Mouse (Mus musculus) lung, postnatal 36 days (tissue): Measurements from ENCODE around the gene Syngr2.
A peak's percentile ranks its signal among the peaks of the same experiment; 100 is the strongest.
"Not testable (repeated sequence)": the region's sequence is repeated elsewhere in the genome, so short reads cannot be mapped to it uniquely, and the experiment has no call there.

Experiments
- DNase-seq: peaks from one replicate; pipeline ENCODE4 v3.0.0; 2022; ENCODE audit warnings: mixed read lengths

Gene Syngr2

GRCm38 (mm10) chr11:117781993-117782704 lies 27.3 kb upstream of the Syngr2 start, which contains the start of the genes Tmc8 and Tmc6:
TSS of gene Tmc8 (plus strand) at chr11:117782076.
TSS of gene Tmc6 (minus strand) at chr11:117782198.
- peak; percentile 71 for DNase-seq

DNA sequence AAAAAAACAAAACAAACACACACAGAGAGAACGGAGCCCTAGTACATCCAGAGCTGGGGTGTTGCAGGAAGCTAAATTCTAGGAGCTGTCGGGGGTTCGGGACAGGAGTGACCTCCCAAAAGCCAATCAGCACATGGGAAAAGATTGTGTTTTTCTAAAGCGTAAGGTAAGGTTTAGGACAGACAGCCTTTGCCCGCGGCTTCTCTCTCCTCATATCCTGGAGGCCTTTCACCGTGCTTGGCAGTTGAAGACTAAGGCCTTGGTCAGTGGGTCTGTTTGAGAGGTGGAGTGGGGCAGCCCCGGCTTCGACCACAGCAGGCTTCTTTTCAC lies 26.8 kb upstream of the Syngr2 start:
- DNase-seq, result no peak

DNA sequence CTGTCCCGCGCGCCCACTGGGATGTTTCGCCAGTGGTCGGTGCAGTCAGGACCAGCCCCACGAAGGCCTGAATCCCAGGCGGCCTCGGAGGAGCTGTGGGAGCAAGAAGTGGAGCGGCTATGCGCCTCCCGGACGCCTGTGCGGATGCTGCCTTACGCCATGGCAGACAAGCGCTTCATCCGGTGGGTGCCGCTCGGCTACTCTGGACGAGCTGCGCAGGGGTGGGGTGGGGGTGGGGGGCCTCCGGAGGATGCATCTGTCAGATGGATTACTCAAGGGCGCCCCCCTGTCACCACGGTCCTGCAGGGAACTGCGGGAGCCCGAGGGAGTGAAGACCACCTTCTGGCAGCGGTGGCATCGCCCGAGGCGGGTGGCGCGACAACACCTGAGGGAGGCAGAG lies 26.4 kb upstream of the Syngr2 start:
- peak; percentile 79 for DNase-seq

- peak; percentile 48 for DNase-seq
Measured at GRCm38 (mm10) chr11:117783683-117784309, 25.7 kb upstream of the Syngr2 start.

GRCm38 (mm10) chr11:117786294-117786693 lies 23.2 kb upstream of the Syngr2 start:
- DNase-seq, result peak; percentile 86

DNA sequence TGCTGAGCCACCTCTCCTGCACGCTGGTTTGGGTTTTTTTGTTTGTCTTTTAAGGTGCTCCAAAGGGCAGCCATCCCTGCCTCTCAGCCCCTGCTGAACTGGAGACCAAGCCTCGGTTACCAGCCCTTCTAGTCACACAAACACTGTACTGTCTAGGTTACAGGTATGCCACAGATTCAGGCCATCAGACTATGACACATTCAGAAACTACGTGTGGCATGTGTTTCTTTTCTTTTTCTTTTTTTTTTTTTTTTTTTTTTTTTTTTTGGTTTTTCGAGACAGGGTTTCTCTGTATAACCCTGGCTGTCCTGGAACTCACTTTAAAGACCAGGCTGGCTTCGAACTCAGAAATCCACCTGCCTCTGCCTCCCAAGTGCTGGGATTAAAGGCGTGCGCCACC lies 21.0 kb upstream of the Syngr2 start:
- not testable (repeated sequence) for DNase-seq

GRCm38 (mm10) chr11:117790286-117790685 lies 19.2 kb upstream of the Syngr2 start:
- peak; percentile 87 for DNase-seq

DNA sequence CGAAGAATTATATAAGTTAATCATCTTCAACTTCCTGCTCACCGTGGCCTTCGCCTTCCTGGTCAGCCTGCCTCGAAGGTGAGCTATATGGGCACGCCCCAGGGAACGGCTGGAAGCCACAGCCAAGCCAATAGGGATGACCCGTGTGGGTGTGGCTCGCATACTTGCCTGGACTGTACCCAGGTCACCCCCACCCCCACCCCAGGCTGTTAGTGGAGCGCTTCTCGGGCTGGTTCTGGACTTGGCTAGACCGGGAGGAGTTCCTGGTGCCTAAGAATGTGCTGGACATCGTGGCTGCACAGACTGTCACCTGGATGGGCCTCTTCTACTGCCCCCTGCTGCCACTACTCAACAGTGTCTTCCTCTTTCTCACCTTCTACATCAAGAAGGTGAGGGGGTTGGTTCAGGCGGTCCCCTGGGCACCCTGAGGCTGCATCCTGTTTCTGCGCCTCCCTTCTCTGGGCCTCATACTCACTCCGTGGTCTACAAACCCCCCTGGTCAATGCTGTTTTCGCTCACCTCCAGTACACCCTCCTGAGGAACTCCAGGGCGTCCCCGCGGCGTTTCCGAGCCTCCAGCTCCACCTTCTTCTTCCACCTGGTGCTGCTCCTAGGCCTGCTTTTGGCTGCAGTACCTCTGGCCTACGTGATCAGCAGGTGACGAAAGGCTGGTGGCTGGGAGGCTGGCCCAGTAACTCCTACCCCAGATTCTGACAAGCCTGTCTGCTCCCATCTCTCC lies 18.6 kb upstream of the Syngr2 start:
- peak; percentile 67 for DNase-seq

GRCm38 (mm10) chr11:117791441-117791761 lies 18.1 kb upstream of the Syngr2 start:
- no peak for DNase-seq

DNA sequence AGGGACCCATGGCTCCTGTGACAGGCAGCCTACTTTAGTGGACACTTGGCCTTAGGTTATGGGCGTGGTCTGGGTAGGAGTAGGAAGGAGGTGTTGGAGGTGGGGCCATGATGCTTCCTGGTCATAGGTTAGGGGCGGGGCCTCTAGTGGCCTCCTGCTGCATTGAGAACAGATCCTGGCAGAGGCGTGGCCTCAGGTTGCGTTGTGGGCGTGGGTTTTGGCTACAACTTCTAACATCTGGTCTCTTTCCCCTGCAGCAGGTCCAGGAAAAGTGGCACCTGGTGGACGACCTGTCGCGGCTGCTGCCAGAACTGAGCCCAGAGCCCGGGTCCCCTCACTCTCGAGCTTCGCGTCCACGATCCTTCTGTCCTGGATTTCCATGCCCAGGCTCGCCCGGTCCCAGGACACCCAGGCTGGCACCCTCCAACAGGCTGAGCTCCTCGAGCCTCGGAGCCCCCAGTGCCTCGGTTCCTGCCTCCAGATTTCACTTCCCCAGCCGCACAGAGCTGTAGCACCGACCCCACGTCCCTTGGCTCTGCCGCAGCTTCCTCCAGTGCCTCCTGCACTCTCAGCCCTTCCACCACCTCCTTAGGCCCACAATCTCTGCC lies 17.1 kb upstream of the Syngr2 start:
- peak; percentile 96 for DNase-seq

DNA sequence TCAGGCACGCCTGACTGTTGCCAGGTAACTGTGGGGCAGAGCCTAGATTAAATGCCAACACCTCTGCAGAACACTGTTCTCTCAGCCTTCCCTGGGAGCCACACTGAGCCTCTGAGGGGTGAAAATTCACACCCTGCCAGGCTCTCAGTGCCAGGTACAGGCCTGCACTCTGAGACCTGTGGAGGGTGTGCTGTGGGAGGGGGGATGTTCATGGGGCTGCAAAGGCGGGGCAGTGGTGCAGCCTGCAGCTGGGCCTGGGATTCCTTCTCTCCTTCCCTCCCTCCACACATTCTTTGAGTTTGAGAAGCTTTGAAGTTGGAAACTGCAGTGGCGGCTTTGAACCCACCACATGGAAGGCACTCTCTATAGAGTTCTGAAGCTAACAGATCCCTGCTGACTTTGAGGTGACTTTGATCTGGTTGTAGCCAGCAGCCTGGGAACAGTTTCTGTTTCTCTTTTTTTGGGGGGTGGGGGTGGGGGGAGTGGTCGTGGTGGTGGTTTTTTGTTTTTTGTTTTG lies 15.4 kb upstream of the Syngr2 start:
- no peak for DNase-seq

DNA sequence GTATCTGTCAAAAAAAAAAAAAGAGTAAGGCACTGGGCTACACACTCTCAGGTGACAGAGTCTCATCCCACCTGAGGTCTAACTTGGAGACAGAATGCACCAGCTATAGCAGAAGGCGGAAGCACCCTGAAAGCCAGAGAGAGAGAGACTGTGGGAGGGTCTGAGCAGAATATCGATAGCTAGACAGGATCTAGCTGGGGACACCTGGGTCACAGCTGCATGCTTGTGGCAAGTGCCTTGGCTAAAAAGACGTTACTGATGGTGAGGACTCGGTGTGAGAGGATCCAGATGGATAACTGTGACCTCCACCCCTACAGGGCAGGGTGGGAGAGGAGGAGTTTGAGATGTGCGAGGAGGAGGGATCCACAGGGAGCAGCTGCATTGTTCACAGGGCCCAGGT lies 12.5 kb upstream of the Syngr2 start:
- DNase-seq, result no peak

- no peak for DNase-seq
Measured at GRCm38 (mm10) chr11:117797511-117798159, 11.8 kb upstream of the Syngr2 start, which contains the start of gene 6030468B19Rik. TSS of gene 6030468B19Rik (plus strand) at chr11:117797660.

DNA sequence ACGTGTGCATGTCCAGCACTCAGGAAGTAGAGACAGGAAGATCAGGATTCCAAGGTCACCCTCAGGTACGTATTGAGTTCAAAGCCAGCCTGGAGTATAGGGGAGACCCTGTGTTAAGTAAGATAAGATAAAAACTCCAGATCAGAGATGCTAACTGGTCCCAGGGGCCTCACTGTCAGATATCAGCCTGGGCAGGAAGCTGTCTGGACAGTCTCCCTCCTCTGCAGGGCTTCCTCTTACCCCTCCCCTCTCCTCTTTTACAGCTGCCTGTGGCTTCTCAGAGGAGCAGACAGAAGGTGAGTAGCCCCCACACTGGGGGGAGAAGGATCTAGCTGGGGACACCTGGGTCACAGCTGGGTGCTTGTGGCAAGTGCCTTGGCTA lies 11.3 kb upstream of the Syngr2 start:
- DNase-seq, result no peak

- DNase-seq, result no peak
Measured at GRCm38 (mm10) chr11:117799174-117799573, 10.3 kb upstream of the Syngr2 start.

DNA sequence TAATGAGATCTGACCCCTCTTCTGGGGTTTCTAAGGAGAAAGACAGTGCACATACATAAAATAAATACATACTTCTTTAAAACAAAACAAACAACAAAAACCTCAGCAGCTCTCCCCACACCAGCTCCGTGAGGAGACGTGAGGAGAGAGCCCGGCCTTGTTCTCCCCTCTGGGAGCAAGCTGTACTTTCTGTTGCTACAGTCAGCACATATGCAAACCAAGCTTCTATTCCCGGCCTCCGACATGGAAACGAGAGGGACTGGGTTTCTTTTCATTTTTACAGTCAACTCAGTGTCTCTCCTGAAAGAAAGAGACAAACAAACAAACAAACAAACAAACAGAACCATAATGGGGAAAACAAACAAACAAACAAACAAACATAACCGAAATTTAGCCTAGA lies 9.4 kb upstream of the Syngr2 start:
- no peak for DNase-seq

DNA sequence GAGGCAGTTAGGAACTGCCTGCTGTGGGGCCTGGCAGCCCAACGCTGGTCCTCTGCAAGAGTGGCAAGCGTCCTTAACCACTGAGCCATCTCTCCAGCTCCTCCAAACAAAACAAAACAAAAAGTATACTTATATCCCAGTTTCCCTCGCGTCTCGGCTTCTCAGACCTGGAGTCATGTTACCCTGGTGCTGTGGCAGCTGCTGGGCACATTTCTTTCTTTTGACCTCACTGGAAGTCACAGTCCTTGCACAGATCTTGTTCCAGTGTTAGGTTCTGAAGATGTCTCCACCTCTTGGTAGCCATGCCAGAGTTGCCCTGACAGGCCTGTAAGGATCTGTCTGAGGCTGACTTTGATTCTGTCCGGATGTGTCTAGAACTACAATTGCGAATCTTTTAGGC lies 7.8 kb upstream of the Syngr2 start:
- no peak for DNase-seq

DNA sequence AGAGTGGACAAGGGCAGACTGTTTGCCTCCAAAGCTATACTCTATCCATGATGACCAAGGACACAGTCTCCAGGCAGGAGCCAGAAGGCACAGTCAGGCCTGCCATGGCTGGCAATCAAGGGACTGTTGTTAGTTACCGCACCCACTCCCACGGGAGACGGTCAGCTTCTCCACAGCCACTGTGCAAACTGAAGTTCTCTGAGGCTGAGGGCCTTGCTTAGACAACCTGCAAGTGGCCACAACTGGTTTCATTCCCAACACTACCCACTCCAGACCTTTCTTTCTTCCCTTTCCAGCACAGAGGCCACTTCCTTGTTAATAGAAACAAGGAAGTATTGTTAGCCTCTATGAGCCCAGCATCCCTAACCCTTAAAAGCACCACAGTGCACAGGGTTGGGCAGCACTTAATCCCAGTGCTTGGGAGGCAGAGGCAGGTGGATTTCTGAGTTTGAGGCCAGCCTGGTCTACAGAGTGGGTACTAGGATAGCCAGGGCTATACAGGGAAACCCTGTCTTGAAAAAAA lies 6.2 kb upstream of the Syngr2 start:
- no peak for DNase-seq

DNA sequence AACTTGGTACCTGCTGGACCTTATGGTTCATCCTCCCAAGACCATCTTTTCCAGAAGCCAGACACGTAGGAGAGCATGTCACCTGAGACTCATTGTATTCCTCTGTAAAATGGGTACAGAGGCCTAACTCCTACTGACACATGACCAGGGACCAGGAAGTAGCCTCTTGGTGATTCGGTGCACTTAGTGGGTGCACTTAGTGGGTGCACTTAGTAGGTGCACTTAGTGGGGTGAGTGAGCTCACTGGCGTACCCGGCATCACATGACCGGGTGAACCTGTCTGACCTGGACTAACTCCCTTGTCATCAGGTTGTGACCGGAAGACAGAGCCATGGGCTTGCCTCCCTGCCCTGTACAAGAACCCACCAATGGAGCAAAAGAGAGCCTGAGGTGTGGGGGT lies 2.7 kb upstream of the Syngr2 start:
- DNase-seq, result no peak

- peak; percentile 98 for DNase-seq
Measured at GRCm38 (mm10) chr11:117810401-117811046, 1.1 kb downstream of the Syngr2 start.

GRCm38 (mm10) chr11:117813867-117814266 lies 4.4 kb downstream of the Syngr2 start:
- DNase-seq, result peak; percentile 52
